Mouse (Mus musculus) subcutaneous adipose tissue, adult 2 months (tissue): ENCODE measurements around the gene Neurod4. TPM values are rescaled to one million over a fixed set of nuclear protein-coding genes. Genes with fewer than 3 reads are reported as not detected.

ENCODE experiments used
- polyA plus RNA-seq: library from polyadenylated mRNA; depleted of rRNA; stranded (reverse); fragments of >200 nt; gene quantifications from 2 replicates; pipeline ENCODE4 v1.2.3, GENCODE M21; 2012; ENCODE audit warnings: low replicate concordance; rRNA removed

Gene Neurod4
- not detected in 2 replicates for polyA plus RNA-seq

GRCm38 (mm10) chr10:130280066-130280465, at the start of gene Neurod4:
TSS of gene Neurod4 (minus strand) at chr10:130280240.

GRCm38 (mm10) chr10:130322637-130323036, 42.6 kb upstream of the Neurod4 start, which contains the start of gene Tespa1:
TSS of gene Tespa1 (plus strand) at chr10:130322870.

Other genes starting within 250 kb of the Neurod4 start
- gene Olfr821, start 249.9 kb downstream of the Neurod4 start, polyA plus RNA-seq, result not detected in 2 replicates
- gene Olfr822, start 209.0 kb downstream of the Neurod4 start, polyA plus RNA-seq, result not detected in 2 replicates
- gene Olfr823, start 164.9 kb downstream of the Neurod4 start, polyA plus RNA-seq, result not detected in 2 replicates
- gene Olfr824, start 150.2 kb downstream of the Neurod4 start, polyA plus RNA-seq, result not detected in 2 replicates
- gene Olfr825, start 113.5 kb downstream of the Neurod4 start, polyA plus RNA-seq, result not detected in 2 replicates
- not detected in 2 replicates for gene Olfr826, start 96.1 kb downstream of the Neurod4 start, polyA plus RNA-seq
- not detected in 2 replicates for gene Olfr827, start 65.8 kb downstream of the Neurod4 start, polyA plus RNA-seq
- 0.21 and 0.95 TPM in 2 replicates for gene Tespa1, start 42.6 kb upstream of the Neurod4 start, polyA plus RNA-seq
- gene Vmn2r84, start 114.1 kb upstream of the Neurod4 start, polyA plus RNA-seq, result not detected in 2 replicates
- not detected in 2 replicates for gene Vmn2r85, start 149.5 kb upstream of the Neurod4 start, polyA plus RNA-seq
- gene Vmn2r86, start 175.8 kb upstream of the Neurod4 start, polyA plus RNA-seq, result not detected in 2 replicates
- not detected in 2 replicates for gene Vmn2r87, start 217.2 kb upstream of the Neurod4 start, polyA plus RNA-seq